Mouse (Mus musculus): ENCODE results near the gene Dbnl.

- TF ChIP-seq POLR2A (IDR thresholded peaks at IDR 0.05; ENCODE audit: low read depth, low read length) (no peak), CTCF (conservative IDR thresholded peaks at IDR 0.05 in 1 of 2, IDR thresholded peaks at IDR 0.05 in 1 of 2; ENCODE audit: low read depth in 2 of 2, low read length in 2 of 2) (no peak), NELFE (IDR thresholded peaks at IDR 0.05; ENCODE audit: low read depth, low read length) (no peak), JUND (conservative IDR thresholded peaks at IDR 0.05; ENCODE audit: low read depth, low read length) (no peak), ZMIZ1 (IDR thresholded peaks at IDR 0.05; ENCODE audit: low read depth, low read length) (no peak)
These were observed 54.8 kb downstream of the Dbnl start for GRCm38 (mm10) chr11:5843131-5843530.

Data from CH12.LX (cell line).